Mouse (Mus musculus): ENCODE measurements around the gene Slc39a10. TPM values are rescaled to one million over a fixed set of nuclear protein-coding genes. Genes with fewer than 3 reads are reported as not detected.
"Not testable (repeated sequence)": the region's sequence is repeated elsewhere in the genome, so short reads cannot be mapped to it uniquely, and the experiment has no call there.

Gene Slc39a10
- total RNA-seq, 2 experiments from 2014 or later, result 5.7 to 6.5 TPM

- not testable (repeated sequence) for DNase-seq
Observed at GRCm38 (mm10) chr1:46770077-46770695, 122.5 kb downstream of the Slc39a10 start.

GRCm38 (mm10) chr1:46769318-46769717 lies 123.3 kb downstream of the Slc39a10 start:
- not testable (repeated sequence) for DNase-seq

- DNase-seq, result not testable (repeated sequence)
Observed at GRCm38 (mm10) chr1:46764600-46764999, 128.1 kb downstream of the Slc39a10 start.

Measured in gastrocnemius, postnatal 25 days (tissue).